Mouse (Mus musculus) cerebellum, postnatal 14 days (tissue): ENCODE results near the gene Fgr.

Experiments
- DNase-seq, 2 experiments: peaks; one replicate each; pipeline ENCODE4 v3.0.0; 2021; ENCODE audit warnings: mixed read lengths in 2 of 2

The Fgr gene

GRCm38 (mm10) chr4:133039832-133040231, 65.9 kb downstream of the Fgr start:
- DNase-seq = no peak

- DNase-seq = peak in 1 of 2 experiments; percentile 24
These were observed 66.5 kb downstream of the Fgr start for GRCm38 (mm10) chr4:133040241-133040904.

GRCm38 (mm10) chr4:133042244-133042643, 68.3 kb downstream of the Fgr start:
- no peak for DNase-seq

GRCm38 (mm10) chr4:133042651-133043635, 69.0 kb downstream of the Fgr start:
- DNase-seq = peak; percentile 69 to 72

DNA sequence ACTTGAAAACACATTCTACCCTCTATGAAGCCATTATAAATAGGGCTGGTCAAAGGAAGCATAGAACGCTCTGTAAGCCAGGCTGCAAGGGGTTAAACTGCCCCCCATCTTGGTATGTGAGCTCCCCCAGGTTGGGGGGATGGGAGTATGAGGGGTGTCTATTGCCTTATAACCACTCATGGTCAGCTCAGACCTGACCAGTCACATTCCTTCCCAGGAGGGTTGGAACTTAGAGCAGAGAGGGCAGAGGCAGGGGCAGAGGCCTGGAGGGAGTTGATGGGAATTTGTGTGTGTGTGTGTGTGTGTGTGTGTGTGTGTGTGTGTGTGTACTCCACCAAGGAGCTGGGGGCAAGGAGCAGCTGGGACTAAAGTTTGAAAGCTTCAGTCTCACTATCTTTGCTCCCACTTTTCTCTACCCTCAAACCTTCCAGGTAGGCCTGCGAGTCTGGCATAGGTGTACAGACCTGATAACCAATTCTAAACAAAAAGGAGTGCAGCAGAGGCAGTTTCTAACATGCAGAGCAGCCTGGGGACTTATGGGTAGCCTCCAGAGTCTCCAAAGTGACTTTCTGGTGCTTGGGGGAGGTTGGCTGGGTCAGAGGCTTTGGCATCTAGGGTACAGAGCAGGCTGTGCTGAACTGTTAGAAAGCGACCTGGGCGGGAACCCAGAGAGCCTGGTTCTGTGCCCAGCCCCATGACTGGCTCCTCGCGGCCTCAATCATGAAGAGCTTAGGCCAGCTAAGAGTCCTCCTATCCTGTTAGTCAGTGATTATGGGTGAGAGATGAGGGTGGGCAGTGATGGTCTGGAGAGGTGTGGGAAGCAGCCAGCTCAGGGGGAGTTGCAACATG, 70.1 kb downstream of the Fgr start:
- peak; percentile 69 to 72 for DNase-seq

GRCm38 (mm10) chr4:133044647-133045094, 70.8 kb downstream of the Fgr start:
- no peak for DNase-seq

DNA sequence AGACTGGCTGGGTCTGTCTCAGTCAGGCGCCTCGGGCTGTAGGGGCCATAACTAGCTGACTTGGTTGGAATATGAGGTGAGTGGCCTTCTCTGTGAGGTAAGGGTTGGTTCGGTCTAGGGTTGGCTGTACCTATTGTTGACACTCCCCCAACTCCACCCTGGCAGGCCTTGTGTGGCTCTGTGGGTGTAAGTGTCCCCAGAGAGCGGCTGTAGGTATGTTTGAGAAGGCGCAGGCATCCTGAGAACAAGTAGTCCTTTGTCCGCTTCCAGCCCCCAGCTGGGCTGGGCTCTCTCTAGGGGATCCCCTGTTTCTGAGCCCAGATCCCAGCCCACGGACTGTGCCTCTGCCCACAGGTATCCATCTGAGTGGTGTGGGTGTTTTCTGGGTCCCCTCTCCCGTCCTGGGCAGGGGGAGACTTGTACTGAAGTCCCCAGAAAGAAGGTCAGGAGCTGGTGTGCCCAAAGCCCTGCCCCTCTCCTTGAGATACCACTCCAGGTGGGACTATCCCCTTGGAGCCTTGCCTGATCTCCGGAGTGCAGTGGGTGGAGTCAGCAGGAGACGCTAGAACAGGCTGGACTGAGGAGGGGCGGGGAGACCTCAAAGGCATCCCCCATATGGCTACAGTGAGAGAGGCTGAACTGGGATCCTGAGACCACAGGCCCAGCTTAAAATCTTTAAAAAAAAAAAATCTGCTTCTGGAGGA, 72.0 kb downstream of the Fgr start:
- no peak for DNase-seq

DNA sequence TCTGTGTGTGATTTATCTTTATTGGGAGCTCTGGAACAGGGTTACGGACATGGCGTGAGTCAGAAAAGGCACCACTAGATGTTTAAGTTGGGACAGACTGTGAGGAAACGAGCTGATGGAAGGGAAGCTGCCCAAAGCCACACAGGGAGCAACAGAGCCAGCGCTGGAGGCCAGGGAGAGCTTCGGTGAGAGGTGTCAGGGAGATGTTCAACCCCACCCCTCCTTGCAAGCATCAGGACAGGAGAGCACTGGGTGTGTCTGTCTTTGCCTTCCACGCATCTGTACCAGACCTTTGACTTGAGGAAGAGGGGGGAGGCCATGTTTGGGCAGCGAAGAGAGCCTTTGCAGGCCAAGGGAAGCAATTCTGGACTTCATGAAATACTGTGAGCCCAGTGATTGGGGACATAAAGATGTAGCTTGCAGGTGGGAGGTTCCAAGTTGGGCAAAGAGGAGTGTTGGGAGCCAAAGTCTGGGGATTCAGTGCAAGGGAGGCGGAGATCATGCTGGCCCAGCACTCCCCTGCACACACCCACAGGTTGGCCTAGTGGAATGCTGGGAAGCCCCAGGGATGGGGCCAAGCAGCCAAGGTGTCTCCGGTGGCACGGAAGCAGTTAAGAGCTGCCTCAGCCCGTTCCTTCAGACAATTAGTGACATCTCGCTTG, 72.9 kb downstream of the Fgr start:
- DNase-seq = peak in 1 of 2 experiments; percentile 37

GRCm38 (mm10) chr4:133047353-133048105, 73.6 kb downstream of the Fgr start:
- DNase-seq = no peak

GRCm38 (mm10) chr4:133049071-133049920, 75.4 kb downstream of the Fgr start:
- DNase-seq = peak; percentile 81 to 85

GRCm38 (mm10) chr4:133050196-133050836, 76.4 kb downstream of the Fgr start:
- no peak for DNase-seq

GRCm38 (mm10) chr4:133050837-133051549, 77.1 kb downstream of the Fgr start:
- no peak for DNase-seq

- no peak for DNase-seq
These were observed 77.6 kb downstream of the Fgr start for GRCm38 (mm10) chr4:133051550-133051865.
